Mouse (Mus musculus) lung, postnatal 10 days (tissue): Measurements from ENCODE around the gene Pitpnc1.

ENCODE experiments used
- DNase-seq: peaks from one replicate; pipeline ENCODE4 v3.0.0; 2021

Pitpnc1 gene

GRCm38 (mm10) chr11:107466611-107467391 lies 3.7 kb downstream of the Pitpnc1 start:
- DNase-seq = no peak

DNA sequence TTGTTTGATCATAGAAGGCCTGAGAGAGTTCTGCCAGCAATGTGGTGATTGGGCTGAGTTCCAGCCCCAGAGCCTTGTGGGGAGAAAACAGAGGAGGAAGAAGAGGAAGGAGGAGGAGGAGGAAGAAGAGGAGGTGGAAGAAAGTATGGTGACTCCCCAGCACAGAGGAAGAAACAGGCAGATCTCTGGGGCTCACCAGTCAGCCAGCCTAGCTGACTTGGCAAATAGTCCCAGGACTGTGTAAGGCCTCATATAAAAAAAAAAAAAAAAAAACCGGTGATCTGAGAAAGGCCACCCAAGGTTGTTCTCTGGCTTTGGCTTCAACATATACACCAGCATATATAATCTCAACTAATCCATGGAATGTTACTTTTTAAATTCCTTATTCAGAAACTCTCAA lies 4.5 kb downstream of the Pitpnc1 start:
- DNase-seq = no peak

- DNase-seq = no peak
Measured at GRCm38 (mm10) chr11:107465041-107465440, 5.5 kb downstream of the Pitpnc1 start.

- DNase-seq = peak; percentile 63
Measured at GRCm38 (mm10) chr11:107464141-107464540, 6.4 kb downstream of the Pitpnc1 start.

DNA sequence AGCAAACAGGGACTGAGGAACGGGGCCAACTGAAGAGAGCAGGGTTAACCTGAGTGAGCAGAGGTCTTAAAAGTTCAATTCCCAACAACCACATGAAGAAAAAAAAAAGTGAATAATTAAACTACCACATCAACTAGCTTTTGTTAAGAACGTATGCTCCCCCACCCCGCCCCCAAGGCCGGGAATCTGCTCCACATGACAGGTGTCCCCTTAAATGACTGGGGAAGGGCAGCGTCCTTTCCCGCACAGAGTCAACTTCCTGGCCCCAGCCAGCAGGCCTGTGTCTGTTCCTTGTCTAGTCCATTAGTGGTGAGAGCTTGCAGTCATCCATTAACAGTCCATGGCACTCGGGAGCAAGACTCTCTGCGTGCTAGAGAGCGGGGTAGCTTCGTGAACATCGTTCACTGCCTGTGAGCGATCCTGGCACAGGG lies 7.2 kb downstream of the Pitpnc1 start:
- no peak for DNase-seq

GRCm38 (mm10) chr11:107462478-107462877 lies 8.0 kb downstream of the Pitpnc1 start:
- DNase-seq = no peak

DNA sequence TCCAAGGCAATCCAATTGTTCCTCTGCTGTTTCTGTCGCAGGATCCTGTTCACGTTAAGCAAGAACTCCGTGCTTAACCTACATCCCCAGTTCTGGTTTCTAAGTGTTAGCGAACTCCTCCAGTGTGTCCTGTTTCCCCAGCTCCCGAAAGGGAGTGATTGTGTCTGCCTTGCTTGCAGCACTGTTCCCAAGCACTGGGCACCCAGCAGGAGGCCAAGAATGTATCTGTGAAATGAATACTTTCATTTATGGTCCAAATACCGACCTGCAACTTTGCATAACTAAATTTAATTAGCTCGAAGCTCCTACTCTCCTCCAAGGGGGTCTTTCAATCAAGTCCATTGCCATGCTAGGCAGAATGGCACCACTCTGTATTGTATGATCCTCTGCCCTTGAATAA lies 10.7 kb downstream of the Pitpnc1 start:
- DNase-seq = no peak

DNA sequence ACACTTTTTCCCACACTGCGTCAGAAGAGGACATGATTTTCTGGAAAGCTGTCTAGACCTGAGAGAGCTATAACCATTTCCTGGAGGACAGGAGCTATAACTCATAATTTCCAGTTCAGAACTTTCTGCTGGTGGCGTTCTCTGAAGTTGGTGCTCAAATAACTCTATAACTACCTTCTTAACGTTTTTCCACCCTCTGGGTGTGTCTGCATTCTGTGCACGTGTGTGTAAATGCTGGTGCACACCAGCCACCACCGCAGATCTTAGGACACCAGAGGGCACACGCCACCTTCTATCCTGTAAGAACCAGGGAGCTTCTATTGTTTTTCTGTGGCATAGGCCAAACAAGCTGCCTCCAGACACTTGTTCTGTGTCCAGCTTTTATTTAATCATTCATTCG lies 11.5 kb downstream of the Pitpnc1 start:
- no peak for DNase-seq

DNA sequence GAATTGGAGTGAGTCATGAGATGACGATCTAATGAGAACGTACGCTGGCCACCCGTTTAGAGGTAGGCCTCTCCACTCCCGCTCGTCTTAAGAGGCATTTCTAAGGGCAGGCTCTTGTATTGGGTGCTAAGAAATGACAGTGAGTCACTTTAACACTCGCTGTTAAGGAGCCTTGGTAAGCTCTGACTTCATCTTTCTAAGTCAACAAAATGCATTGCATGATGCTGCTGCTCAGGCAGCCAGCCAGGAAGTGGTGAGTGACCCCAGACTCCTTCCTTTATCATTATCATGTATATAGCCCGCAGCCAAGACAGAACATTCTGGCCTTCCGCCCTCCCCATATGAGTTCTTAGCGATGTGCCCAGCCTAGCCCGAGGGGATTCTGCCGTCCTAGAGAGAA lies 12.2 kb downstream of the Pitpnc1 start:
- DNase-seq = no peak

DNA sequence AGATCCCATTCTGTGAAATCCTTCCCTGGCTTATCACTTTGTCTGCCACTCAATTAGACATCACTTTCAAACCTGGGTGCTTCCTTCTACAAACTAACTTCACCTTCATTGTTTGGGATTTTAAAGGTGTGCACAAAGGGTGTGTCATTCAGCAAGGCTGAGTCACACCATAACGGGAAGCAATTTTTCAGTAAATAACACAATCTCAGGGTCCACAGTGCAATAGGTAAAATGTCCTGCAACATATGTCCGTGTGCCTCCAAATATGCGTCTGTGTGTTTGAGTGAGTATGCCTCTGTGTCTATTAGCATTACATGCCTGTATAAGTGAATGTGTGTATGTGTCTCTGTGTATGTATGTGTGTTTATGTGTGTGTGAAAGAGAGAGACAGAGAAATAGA lies 13.2 kb downstream of the Pitpnc1 start:
- no peak for DNase-seq

DNA sequence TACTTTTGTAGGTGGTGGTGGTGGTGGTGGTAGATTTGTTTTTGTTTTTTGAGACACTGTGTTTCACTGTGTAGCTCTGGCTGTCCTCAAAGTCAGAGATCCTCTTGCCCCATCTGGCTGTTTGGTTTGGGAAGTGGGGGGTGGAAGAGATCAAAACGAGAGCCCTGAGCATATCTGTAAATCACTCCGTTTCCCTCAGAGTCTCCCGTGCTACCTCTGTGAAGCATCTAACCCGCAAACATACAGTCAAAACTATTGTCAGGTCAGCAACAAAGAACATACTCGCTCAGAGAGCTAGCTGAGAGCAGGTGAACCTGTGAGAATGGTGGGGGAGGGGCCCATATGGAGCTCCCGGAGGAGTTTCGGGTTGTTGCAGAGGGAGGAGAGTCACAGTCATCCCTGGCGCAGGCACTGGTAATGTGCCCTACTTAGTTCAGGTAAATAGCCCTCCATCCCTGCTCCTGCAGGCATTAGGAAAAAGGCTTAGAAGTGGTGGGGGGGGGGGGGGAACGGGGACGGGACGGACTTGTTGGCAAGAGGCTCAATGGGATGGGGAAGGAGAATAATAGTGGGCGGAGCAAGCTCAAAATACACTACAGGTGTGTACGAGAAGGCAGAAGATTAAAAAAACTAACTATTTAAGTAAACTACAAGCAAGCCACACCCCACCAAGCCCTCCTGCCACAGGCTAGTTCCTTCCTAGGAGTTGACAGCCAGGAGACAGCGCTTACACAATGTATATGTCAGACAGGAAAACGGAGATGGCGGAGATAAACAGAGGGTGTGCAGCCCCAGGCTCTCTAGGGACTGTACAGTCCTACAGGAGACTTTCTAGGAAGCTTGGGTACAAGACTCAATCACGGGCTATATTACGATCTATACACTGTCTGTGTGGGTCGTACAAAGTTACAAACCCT lies 15.7 kb downstream of the Pitpnc1 start:
- DNase-seq = no peak

DNA sequence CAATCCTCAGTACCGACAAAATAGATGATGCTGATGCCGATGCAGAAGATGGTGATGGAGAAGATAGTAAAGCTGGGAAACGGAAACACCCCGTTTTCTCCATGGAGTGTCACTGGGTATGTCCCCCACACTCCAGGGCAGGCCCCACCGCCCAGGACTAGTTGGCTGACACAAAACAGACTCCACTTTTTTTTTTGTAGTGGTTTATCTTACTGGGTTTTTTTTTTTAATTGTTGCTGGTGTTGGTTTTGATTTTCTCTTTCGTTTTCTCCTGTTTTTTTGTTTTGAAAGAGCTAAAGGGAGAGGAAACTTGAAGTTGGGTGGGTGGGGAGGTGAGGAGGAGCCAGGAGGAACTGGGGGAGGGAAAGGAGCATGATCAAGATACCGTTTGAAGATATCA lies 18.4 kb downstream of the Pitpnc1 start:
- DNase-seq = no peak

DNA sequence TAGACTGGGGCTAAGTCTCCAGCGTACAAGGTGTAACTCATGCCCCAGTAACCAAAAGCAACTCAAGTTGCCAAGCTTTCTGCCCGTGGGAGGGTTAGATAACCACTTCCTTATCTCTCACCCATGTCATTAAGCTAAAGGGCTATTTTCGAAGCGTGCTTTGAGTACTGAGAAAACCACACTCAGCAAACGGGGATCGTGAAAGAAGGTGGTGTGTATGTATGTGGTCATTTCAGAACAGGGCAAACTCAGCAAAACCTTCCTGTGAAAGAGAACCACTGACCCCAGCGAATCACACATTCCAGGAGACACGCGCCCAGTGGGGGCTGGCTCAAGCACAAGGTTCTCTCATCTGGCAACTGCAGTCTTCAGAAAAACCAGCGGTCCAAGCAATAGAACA lies 19.4 kb downstream of the Pitpnc1 start:
- DNase-seq = no peak

DNA sequence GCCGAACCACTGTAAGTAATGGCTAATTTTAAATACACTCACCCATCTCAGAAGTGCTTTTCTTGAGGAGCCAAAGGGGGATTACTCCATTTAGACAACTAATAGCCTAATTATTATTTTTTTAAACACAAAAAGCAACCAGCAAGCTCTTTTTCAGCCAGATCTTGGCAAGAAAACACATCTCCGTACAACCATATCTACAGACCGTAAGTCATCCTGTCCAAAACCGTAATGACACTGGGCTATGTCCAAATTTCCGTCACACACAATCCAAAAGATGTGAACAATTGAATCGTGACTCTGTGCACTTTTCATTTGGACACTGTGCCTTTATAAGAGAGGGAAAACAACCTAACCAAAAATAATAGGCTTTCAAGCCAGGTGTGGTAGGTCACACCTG lies 20.4 kb downstream of the Pitpnc1 start:
- DNase-seq = peak; percentile 49

GRCm38 (mm10) chr11:107449169-107449910 lies 21.2 kb downstream of the Pitpnc1 start:
- no peak for DNase-seq

DNA sequence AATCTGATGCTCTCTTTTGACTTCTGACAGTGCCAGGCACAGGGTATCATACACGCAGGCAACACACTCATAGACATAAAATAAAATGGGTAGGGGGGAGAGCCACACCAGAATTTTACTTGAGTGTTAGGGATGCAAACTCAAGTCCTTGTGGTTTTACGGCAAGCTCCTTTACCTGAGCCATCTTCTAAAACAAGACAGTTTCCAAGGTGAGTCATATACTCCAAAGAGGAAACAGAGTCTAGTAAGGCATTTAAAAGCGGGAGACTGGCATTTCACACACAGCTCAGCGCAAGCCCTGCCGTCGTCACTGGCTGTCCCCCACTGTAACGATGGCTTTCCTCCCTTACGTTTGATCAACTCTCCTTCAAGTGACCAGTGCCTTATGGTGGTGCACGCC lies 22.6 kb downstream of the Pitpnc1 start:
- no peak for DNase-seq

GRCm38 (mm10) chr11:107447349-107447748 lies 23.1 kb downstream of the Pitpnc1 start:
- no peak for DNase-seq

GRCm38 (mm10) chr11:107446650-107447049 lies 23.8 kb downstream of the Pitpnc1 start:
- no peak for DNase-seq

DNA sequence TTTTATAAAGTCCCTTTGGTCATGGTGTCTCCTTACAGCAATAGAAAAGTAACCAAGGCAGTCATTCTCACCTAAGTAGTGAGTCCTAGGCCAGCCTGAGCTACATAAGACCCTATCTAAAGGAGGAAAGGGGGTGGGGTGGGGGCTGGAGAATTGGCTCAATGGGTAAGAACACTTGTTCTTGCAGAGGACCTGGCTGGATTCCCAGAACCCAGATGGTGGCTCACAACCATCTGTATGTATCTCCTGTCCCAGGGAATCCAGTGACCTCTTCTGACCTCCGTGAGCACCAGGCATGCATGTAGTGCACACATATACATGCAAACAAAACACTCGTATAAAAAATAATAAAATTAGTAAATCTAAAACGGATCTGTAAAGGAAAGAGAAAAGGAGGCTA lies 24.8 kb downstream of the Pitpnc1 start:
- DNase-seq = no peak

GRCm38 (mm10) chr11:107443121-107444095 lies 27.1 kb downstream of the Pitpnc1 start:
- no peak for DNase-seq

DNA sequence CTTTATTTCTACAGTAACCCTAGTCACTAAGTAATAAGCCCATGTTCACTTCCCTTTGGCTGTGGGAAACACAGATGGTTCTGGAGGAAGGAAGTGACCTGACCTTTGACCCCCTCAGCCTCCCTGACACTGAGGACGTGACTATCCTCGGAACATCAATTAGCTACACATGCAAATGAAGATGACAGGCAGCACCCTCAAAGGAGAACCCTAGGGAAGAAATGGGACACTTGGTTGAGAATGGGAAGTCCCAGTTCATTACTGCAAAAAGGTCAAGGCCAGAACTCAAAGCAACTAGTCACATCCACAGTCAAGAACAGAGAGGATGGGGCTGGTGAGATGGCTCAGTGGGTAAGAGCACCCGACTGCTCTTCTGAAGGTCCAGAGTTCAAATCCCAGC lies 29.4 kb downstream of the Pitpnc1 start:
- no peak for DNase-seq

- DNase-seq = no peak
Measured at GRCm38 (mm10) chr11:107438140-107438539, 32.4 kb downstream of the Pitpnc1 start.
